Mouse (Mus musculus): ENCODE data around the gene Wee2.
A peak's percentile ranks its signal among the peaks of the same experiment; 100 is the strongest.

The Wee2 gene

DNA sequence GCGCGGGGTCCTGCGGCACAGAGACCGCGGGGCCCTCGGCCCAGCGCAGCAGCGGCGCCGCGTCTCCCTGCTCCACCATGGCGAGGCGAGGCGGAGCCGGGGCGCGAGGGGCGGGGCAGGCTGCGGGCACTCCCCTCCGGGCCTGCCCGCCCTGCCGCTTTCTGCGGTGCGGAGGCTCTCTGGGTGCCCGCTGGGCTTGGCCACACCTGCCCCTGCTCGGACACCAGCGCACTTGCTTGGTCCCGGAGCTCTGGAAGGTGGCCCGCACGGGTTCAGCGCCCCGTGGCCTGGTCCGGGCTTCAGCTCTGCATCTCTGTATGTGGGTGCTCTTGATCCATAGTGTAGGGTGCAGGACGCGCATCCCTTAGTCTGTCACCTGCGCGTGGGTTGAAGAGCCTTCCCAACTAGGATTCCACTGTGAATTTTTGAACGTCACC lies 2.8 kb upstream of the Wee2 start, which contains the start of gene E330009J07Rik:
Gene E330009J07Rik (minus strand): TSS at position 89 of the 437 bp plus-strand sequence.
- DNase-seq, result peak; percentile 84 to 88

DNA sequence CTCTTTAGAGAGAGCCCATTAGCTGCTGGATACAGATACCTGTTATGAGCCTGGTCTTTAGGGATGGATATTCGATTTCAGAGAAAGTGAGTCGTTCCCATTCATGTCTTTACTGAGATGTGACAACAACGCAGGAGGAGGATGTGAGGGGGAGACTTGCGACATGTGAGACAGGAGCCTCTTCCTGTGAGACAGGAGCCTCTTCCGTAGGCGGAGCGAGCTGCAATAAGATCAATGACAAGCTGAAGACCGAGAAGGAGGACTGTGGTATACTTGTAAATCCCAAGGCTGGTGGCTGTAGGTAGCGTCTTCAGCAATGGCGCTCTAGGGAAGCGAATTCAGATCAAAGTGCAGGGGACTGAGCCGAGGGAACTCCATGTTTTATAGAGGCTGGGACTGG lies 843 bp downstream of the Wee2 start:
- no peak for DNase-seq

DNA sequence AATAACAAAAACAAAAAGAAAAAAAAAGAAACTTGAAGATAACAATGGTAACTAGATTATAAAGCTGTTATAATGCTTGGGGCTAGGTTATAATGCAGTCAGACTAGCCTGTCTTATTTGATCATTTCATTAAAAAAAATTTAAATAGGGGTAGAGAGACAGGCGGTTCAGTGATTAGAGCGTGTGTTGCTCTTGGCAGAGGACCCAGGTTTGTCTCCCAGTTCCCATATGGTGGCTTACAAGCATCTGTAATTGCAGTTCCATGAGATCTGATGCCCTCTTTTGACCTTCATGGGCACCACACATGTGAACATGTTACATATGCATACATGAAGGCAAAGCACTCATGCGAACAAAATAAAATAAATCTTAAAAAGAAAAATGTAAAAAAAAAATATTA lies 2.4 kb downstream of the Wee2 start:
- DNase-seq, result no peak

DNA sequence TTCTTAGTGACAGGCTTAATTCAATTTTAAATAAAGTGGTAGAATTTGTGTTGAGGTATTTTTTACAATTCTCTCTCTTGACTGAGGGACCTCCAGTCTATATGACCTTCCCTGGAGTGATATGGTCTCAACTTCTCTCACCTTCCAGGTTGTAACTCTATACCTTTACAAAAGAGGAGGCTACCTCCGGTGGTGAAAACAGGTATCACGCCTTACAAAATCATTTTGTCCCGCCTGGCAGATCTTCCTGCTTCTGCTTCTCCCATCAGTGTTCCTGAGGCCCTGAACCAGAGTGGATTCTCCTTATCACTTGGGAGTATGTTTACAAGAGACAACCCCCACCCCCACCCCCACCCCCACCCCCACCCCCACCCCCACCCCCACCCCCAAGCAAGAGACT lies 2.9 kb downstream of the Wee2 start:
- DNase-seq, result no peak

DNA sequence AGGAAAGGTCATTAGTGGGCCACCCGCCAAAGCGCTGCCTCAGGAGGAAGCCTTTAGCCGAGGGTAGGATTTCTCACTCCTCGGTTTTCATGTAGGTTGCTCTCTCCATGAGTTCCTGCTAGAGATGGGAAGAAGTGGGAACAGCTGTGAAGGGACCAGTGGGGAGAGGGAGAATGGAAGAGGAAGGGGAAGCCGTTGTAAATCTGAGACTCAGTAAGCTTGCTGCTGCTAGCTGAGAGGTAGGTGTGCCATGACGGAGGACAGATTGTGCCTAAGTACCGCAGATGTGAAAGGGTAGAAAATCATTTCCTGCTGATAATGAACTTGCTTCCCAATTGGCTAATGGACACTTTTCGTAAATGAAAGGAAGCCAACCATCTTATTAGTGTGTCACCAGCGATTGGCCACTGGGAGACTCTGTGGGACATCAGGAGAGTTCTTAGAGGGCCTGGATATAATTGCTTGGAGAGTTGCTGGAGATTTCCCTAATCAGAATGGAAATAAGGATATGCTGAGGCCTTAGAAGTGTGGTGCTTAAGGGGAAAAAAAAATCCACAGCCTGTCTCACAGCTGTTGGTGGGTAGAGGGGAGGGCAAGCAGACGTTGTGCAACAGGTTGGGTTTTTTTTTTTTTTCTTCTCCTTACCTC lies 4.5 kb downstream of the Wee2 start:
- no peak for DNase-seq

DNA sequence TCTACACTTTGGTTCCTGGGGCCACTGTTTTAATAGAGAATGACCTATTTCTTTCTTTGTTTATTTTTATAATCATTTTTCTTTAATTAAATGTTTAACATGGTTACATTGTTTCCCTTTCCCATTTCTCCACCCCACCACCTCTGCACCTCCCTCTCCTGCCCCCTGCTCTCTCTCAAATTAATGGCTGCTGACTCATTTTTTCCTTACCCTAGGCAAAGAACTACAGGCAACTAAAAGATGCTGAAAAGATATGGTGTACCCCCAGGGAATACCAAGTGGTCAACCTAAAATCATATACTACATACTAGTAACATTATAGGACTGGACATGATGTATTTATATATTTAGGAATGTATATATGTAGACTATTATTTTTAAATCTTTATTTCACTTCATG lies 9.7 kb downstream of the Wee2 start:
- no peak for DNase-seq

DNA sequence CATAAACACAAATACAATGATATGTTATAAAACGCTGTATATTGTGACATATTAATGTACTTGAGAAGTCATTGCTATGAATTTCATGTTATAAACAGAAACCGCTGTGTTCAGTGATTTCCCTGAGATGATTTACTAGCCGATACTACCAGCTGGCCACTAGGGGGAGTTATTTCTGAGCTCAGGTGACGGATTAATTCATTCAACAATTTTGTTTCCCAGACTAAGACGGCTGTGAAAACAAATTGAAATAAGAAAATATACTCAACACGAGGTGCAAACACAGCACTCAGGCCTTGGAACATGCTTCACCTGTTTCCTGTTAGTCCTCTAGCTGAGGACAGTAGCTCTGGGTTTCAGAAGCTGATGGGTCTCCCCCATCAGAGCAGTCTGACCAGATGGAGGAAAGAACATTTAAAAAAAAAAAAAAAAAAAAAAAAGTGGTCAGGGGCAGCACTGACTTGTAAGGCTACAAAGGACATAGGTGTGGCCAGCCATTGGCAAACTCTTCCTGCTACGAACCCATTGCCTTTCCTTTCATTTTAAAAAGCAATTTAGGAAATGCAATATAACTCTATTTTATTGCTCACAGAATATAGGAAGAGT lies 15.7 kb downstream of the Wee2 start:
- DNase-seq, result no peak

DNA sequence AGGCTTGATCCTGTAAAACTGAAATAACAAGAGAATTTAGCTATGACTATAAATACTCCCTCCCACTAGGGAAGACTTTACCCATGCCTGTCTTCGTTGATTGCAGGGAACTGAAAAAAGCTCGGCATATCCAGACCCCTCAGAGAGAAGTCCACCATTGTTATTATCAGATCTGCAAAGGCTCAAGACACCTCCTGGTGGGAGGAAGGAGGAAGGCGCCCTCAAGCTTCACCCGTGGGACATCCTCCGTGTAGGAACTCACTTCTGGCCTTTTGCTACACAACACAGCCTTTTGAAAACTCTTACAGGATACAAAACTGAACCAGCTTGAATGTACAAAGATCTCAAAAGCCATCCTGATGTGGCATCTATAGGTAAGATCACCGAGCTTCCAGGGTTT lies 26.8 kb downstream of the Wee2 start:
- no peak for DNase-seq

DNA sequence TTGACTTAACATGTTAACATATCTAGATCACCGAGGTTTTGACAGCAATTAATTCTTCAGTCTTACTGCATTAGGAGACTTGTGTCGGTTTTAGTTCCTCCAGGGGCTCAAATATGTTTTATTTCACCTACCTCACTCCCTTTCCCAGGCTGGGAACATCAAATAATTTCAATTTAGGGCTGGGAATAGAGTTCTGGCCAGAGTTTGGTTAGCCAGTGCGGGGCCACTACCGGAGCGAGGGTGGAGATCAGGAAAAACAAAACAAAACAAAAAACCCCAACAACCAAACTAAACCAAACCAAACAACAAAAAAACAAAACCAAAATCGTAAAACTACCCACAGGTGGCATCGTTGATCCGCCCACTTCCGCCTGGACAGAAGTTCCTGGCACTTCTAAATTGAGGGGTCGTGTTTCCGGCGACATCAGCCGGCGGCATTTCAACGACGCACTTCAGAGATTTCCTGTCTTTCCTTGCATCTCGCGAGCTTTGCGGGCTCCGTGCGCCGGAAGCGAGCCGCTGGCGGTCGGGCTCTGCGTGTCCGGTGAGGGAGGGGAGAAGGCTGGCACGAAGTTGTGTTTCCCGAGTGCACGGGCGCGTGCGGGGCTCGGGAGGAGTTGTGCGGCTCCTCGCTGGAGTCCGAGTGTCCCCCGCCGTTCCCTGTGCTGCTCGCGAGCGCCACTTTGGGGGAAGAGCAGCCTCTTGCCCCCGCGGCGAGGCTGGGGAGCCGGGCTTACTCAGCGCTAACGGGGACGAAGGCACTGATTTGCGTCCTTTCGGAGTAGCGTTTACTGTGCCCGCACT lies 32.2 kb downstream of the Wee2 start, which contains the start of gene Ssbp1:
Gene Ssbp1 (plus strand): TSS at position 437 of the 804 bp plus-strand sequence.
- DNase-seq, result peak; percentile 93 to 95

DNA sequence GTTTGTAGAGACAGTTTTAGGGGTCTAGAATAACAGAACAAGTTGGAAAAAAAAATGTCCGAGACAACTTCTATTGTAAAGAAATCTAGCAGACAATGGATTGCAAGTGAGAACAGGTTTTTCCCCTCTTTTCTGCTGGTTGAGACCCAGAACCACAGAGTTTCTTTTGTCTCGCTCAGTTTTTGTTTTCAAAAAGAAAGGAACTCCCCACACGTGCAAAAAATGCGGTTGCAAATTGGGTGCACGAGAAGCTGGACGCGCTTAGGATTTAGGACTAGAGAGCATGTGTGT lies 32.8 kb downstream of the Wee2 start:
- no peak for DNase-seq

DNA sequence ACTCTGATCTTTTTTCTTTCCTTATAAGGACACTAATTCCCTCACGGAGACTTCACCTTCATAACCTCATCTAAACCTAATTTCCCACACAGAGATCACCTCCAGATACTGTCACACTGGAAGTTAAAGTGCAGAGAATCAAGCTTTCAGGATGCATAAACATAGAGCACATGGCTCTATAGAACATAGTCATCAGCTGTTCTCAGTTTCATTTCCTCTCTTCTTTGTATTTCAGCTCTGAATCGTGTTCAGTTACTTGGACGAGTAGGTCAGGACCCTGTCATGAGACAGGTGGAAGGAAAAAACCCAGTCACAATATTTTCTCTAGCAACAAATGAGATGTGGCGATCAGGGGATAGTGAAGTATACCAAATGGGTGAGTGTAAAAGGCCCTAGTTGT lies 37.2 kb downstream of the Wee2 start:
- DNase-seq, result no peak

DNA sequence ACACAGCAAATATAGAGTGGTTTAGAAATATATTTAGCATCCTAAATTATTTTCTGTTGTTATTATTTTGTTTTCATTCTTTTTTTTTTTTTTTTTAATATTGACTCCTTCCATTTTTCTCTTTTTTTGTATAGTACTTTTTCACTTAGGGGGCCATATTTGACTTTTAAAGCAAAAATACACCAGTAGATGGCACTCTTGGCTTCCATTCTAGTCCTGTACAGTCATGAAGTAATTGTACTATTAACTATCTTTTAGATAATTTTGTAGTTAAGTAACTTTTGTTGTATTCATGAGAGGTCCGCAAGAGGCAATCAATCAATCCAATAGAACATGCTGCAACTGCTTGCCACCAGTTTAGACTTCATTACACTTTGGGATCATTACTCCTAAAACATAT lies 40.8 kb downstream of the Wee2 start:
- DNase-seq, result no peak

DNA sequence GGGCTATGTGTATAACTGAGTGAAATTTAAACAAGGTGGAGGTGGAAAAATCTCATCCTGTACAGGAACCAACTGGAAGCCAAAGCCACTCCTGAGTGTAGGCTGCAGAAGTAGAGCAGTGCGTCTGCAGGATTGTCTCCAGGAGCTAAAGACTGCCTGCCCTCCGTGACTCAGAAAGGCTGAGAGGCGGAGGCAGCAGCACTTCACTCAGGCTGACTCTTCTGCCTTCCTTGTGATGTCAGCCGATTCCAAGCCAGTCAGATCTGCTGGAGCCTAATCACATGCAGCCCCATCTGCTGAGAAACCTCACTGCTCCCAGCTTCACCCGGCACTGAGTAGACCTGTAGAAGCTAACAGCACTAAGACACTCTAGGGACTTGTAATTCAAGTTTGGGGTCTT lies 43.4 kb downstream of the Wee2 start:
- no peak for DNase-seq

DNA sequence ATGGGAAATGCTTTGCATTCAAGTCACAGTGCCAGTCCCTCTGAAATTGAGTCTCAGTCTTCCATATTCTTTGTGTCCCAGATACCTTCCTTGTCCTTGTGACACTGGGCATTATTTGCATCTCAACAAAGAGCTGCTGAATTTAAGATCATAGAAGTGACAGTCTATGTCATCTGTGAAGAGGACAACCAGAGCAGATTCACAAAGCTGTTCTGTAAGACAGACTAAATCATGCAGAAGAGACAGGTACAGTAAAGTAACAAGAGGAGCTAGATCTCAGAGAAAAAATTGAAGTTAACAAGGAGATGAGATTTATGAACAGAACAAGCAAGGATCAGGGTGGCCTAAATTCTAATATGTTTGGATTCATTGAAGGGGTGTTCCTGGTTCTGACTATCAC lies 52.0 kb downstream of the Wee2 start, which contains the start of gene Tas2r137:
Gene Tas2r137 (plus strand): TSS at position 301 of the 400 bp plus-strand sequence.
- no peak for DNase-seq

DNA sequence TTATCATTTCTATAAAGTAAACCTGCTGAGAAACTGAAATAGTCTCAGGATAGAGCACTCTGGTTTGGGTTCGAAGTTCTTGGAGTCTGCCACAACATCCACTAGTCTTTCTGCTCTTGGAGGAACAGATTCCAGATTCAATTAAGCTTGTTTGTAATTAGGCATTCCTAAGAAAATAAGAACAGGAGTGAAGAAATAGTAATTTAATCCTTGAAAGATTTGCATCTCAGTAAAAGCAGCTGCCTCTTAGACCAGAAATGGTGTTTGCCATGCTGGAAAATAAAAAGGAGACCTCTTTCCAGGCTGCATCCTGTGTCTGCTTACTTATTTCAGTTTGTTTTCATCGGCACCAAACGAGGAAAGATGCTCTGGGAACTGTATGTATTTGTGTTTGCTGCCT lies 54.3 kb downstream of the Wee2 start, which contains the start of gene Tas2r108:
Gene Tas2r108 (plus strand): TSS at position 301 of the 400 bp plus-strand sequence.
- DNase-seq, result no peak

Measured in lung, adult 18-20 months (tissue).